Mouse (Mus musculus) liver, embryonic 12.5 days (tissue): Measurements from ENCODE around the gene Got1. TPM values are rescaled to one million over a fixed set of nuclear protein-coding genes. Genes with fewer than 3 reads are reported as not detected.

Experiments used
- ATAC-seq: fragments of 200-750 bp; cut with Nextera tagmentation; 2 replicates; pipeline ENCODE4 v1.8.0; 2017; ENCODE audit warnings: moderate number of reproducible peaks, mild to moderate bottlenecking, moderate library complexity
- H3K27ac ChIP-seq: fragments of 300-500 bp; sonication (generic); 2 replicates; pipeline ENCODE4 v1.5.1; 2016; ENCODE audit warnings: mild to moderate bottlenecking
- H3K27me3 ChIP-seq: fragments of 300-500 bp; sonication (generic); replicated peaks from 2 replicates; pipeline ENCODE4 v1.6.1; 2016; ENCODE audit warnings: mild to moderate bottlenecking, moderate library complexity
- H3K36me3 ChIP-seq: fragments of 300-500 bp; sonication (generic); 2 replicates; pipeline ENCODE4 v1.6.1; 2016; ENCODE audit warnings: mild to moderate bottlenecking, moderate library complexity
- H3K4me1 ChIP-seq: fragments of 300-500 bp; sonication (generic); 2 replicates; pipeline ENCODE4 v1.6.1; 2016
- H3K4me2 ChIP-seq: fragments of 300-500 bp; sonication (generic); 2 replicates; pipeline ENCODE4 v1.6.1; 2016; ENCODE audit warnings: mild to moderate bottlenecking, moderate library complexity
- H3K4me3 ChIP-seq: fragments of 300-500 bp; sonication (generic); 2 replicates; pipeline ENCODE4 v1.5.1; 2016; ENCODE audit warnings: mild to moderate bottlenecking, moderate library complexity
- H3K9ac ChIP-seq: fragments of 300-500 bp; sonication (generic); 2 replicates; pipeline ENCODE4 v1.6.1; 2016; ENCODE audit warnings: mild to moderate bottlenecking, moderate library complexity
- H3K9me3 ChIP-seq: fragments of 300-500 bp; sonication (generic); replicated peaks from 2 replicates; pipeline ENCODE4 v1.6.1; 2016; ENCODE audit warnings: mild to moderate bottlenecking, moderate library complexity
- WGBS: fragments of 180-500 bp; shearing (Covaris S2); methylation state at CpG from one replicate; pipeline ENCODE4 v1.1.7; 2016; ENCODE audit not compliant: insufficient replicate concordance; 5-methylcytosine and 5-hydroxymethylcytosine counted together
- polyA plus RNA-seq: library from polyadenylated mRNA; unstranded; fragments of >200 nt; fragmentation: Nextera tagmentation; extraction: Ambion mirVana; gene quantifications from 2 replicates; pipeline ENCODE4 v1.2.1, GENCODE M21; 2016

Got1 gene
- polyA plus RNA-seq, 1 experiment from 2014 or later, result 27.6 TPM

- Histone ChIP-seq H3K9me3 (no peaks in the 10 kb centered on the region), H3K36me3 (no peaks in the 10 kb centered on the region), H3K9ac (no peak overlapping the region), H3K4me3 (no peak overlapping the region), H3K27ac (no peak overlapping the region), H3K27me3 (no peaks in the 10 kb centered on the region), H3K4me1 (no peaks in the 10 kb centered on the region), H3K4me2 (no peak overlapping the region)
- no peak for ATAC-seq
- WGBS, result 57% methylated on average over 4 of the region's 4 CpGs
These were observed 64.5 kb downstream of the Got1 start for GRCm38 (mm10) chr19:43459948-43460347.

- 18% methylated on average over 4 of the region's 4 CpGs for WGBS
- peak overlapping the region; percentile 72; the same call in 1 of the 2 replicates for H3K27ac ChIP-seq
- no peaks in the 10 kb centered on the region for H3K27me3 ChIP-seq
- no peaks in the 10 kb centered on the region for H3K9me3 ChIP-seq
- ATAC-seq, result peak; percentile 93
- H3K9ac ChIP-seq, result no peak overlapping the region
- no peaks in the 10 kb centered on the region for H3K36me3 ChIP-seq
- peaks cover 19% of the 10 kb centered on the region for H3K4me1 ChIP-seq
- H3K4me2 ChIP-seq, result no peak overlapping the region
- no peak overlapping the region for H3K4me3 ChIP-seq
These were observed 71.4 kb downstream of the Got1 start for GRCm38 (mm10) chr19:43453025-43453424.

GRCm38 (mm10) chr19:43452176-43452575 is 72.2 kb downstream of the Got1 start:
- no peak overlapping the region for H3K9ac ChIP-seq
- H3K4me3 ChIP-seq, result no peak overlapping the region
- 78% methylated on average over 5 of the region's 5 CpGs for WGBS
- no peaks in the 10 kb centered on the region for H3K9me3 ChIP-seq
- no peaks in the 10 kb centered on the region; the same call in 1 of the 2 replicates for H3K27me3 ChIP-seq
- H3K4me2 ChIP-seq, result no peak overlapping the region
- no peaks in the 10 kb centered on the region for H3K36me3 ChIP-seq
- H3K4me1 ChIP-seq, result peaks cover 19% of the 10 kb centered on the region
- no peak for ATAC-seq
- peak overlapping the region; percentile 72 for H3K27ac ChIP-seq

- Histone ChIP-seq H3K27me3 (peaks cover under 1% of the 10 kb centered on the region; the same call in 1 of the 2 replicates), H3K4me3 (no peak overlapping the region), H3K27ac (no peak overlapping the region), H3K4me2 (no peak overlapping the region), H3K4me1 (peaks cover 19% of the 10 kb centered on the region), H3K36me3 (no peaks in the 10 kb centered on the region), H3K9me3 (no peaks in the 10 kb centered on the region), H3K9ac (no peak overlapping the region)
- 73% methylated on average over 10 of the region's 10 CpGs for WGBS
- no peak for ATAC-seq
These were observed 72.8 kb downstream of the Got1 start for GRCm38 (mm10) chr19:43451563-43451962.

Other genes starting within 250 kb of the Got1 start
- 0.07 TPM in 1 of 2 replicates, not detected in the other for gene Hpse2, start 136.2 kb downstream of the Got1 start, polyA plus RNA-seq
- gene Cnnm1, start 84.2 kb downstream of the Got1 start, polyA plus RNA-seq, result 0.08 and 0.18 TPM in 2 replicates
- gene Nkx2-3, start 87.7 kb upstream of the Got1 start, polyA plus RNA-seq, result 0.33 and 1.2 TPM in 2 replicates
- gene Slc25a28, start 150.3 kb upstream of the Got1 start, polyA plus RNA-seq, result 11.6 and 13.4 TPM in 2 replicates
- gene Entpd7, start 165.1 kb upstream of the Got1 start, polyA plus RNA-seq, result 4.1 and 4.9 TPM in 2 replicates
- gene Cutc, start 228.4 kb upstream of the Got1 start, polyA plus RNA-seq, result 14.5 and 16.5 TPM in 2 replicates
- gene Cox15, start 228.4 kb upstream of the Got1 start, polyA plus RNA-seq, result 9.7 and 10.4 TPM in 2 replicates